Mouse (Mus musculus): Measurements from ENCODE around the gene Tmc3.

DNA sequence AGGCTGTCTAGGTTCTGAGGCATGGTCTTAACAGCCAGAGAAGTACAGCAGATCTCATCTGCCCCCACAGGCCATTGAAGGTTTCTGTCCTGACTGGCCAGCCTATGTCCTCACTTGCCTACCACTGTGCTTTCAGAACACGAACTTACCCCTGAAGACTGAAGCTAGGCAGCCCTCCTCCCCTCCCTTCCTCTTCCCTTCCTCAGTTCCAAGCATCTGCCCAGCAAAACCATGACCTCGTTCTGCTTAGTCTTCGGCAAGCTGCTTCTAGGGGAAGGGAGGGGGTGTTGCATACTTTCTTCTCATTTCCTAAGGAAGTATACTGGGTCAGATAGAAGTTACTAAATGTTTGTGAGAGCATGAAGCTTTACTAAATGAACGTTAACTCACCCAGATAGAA is 13.7 kb upstream of the Tmc3 start:
- TF ChIP-seq CTCF (IDR thresholded peaks at IDR 0.05; ENCODE audit: extremely low read depth, insufficient read length, insufficient replicate concordance, low read depth, low read length) (no peak), POLR2A (IDR thresholded peaks at IDR 0.05; ENCODE audit: low read depth, low read length) (no peak)

All from small intestine, adult 2 months (tissue).